Mouse (Mus musculus) small intestine, adult 2 months (tissue): Measurements from ENCODE around the gene Acer1.

Experiments
- CTCF ChIP-seq: fragments of 200-500 bp; IDR thresholded peaks from 2 replicates; pipeline ENCODE4 v1.5.1; 2012; ENCODE audit warnings: low read depth, mild to moderate bottlenecking, control low read depth, inconsistent platforms, low read length, moderate library complexity, mixed read lengths; ENCODE audit not compliant: insufficient replicate concordance, insufficient read length; ENCODE audit errors: extremely low read depth
- POLR2A ChIP-seq: fragments of 200-500 bp; IDR thresholded peaks from 2 replicates; pipeline ENCODE4 v1.6.1; 2012; ENCODE audit warnings: low read depth, mild to moderate bottlenecking, control low read depth, inconsistent platforms, low read length, moderate library complexity

DNA sequence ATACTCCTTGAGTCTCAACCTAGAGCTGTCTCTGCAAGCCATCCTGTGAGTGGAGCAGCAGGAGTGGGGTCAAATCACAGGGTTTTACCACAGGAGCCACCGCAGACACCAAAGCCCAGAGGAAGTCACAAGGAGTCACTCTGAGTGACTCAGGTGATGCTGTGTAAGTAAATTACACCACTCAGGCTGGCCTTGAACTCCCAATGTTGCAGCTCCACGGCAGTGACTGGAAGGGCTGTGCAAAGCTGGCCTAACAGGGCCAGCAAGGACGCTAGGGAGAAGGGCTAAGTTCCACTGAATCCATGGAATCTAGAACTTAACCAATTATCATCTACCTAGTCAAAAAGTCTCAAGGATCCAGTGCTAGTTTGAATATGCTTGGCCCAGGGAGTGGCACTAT lies 75.8 kb downstream of the Acer1 start:
- no peak for TF ChIP-seq CTCF
- TF ChIP-seq POLR2A: no peak
